Mouse (Mus musculus) pancreas, adult 10 weeks (tissue): ENCODE measurements around the gene Rprm. TPM values are rescaled to one million over a fixed set of nuclear protein-coding genes. Genes with fewer than 3 reads are reported as not detected.

Source experiments
- polyA plus RNA-seq: library from polyadenylated mRNA; stranded (reverse); fragments of 350-450 nt; fragmentation: Illumina TruSeq; extraction: RNeasy Lipid Tissue Mini Kit (QIAGEN cat#74804); gene quantifications from one replicate; pipeline ENCODE4 v1.2.3, GENCODE M21; 2015; ENCODE audit warnings: low read depth, low replicate concordance; ENCODE audit not compliant: insufficient read depth

Gene Rprm
- polyA plus RNA-seq, result 1.7 TPM

DNA sequence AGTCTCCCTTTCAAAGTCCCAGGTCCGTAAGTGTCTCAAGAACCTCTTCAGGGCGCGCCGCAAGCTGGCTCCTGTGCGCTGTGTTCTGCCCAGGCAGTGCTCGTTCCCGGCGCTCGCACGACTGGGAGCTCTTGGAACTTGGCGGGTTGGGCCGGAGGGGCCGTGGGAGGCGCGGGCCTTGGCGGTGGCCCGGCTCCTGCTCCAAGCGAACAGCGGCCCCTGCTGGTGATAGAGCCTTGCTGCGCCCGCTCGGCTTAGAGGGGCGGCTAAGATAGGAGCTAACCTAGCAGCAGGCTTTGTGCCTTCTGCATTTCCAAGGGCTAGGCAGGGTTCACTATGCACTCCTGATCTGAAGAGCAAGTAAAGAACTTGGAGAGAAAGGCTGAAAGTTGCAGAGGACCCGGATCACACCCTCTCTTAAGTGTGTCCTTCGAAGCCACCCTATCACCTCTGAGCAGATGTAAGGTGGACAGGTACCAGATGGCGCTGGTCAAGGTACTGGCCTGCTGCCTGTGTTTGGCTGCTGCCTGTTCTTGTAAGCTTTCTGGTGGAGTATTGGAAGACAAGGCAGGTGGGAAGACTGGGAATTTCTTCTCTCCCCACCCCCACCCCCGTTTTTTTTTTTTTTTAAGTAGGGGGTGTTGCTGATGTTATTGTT is at the start of gene Rprm:
Gene Rprm, minus strand, starts transcription at position 123 of the 658 bp plus-strand sequence.

